Mouse (Mus musculus) intestine, embryonic 14.5 days (tissue): ENCODE measurements at regions not wholly inside any gene's neighbourhood (a gene's known extent, or its start where the extent isn't known, plus 50 kb on each side); places are given as distances from the start of the nearest gene placed in this dataset.

ENCODE experiments used
- ATAC-seq: fragments of 200-750 bp; cut with Nextera tagmentation; replicated peaks from 2 replicates; pipeline ENCODE4 v1.8.0; 2017; ENCODE audit warnings: low read depth, moderate number of reproducible peaks, moderate TSS enrichment, moderate library complexity; ENCODE audit not compliant: low FRiP score, low TSS enrichment
- DNase-seq: peaks from one replicate; pipeline ENCODE4 v3.0.0-alpha.2; 2018; ENCODE audit warnings: low spot score
- H3K27ac ChIP-seq: fragments of 300-500 bp; sonication (generic); 2 replicates; pipeline ENCODE4 v1.5.1; 2014; ENCODE audit warnings: low read depth, mild to moderate bottlenecking, control low read depth
- H3K27me3 ChIP-seq: fragments of 300-500 bp; sonication (generic); replicated peaks from 2 replicates; pipeline ENCODE4 v1.6.1; 2014; ENCODE audit warnings: low read length, control low read depth; ENCODE audit not compliant: control insufficient read depth, insufficient read depth
- H3K36me3 ChIP-seq: fragments of 300-500 bp; sonication (generic); 2 replicates; pipeline ENCODE4 v1.6.1; 2014; ENCODE audit warnings: low read length, control low read depth; ENCODE audit not compliant: control insufficient read depth, insufficient read depth
- H3K4me1 ChIP-seq: fragments of 300-500 bp; sonication (generic); replicated peaks from 2 replicates; pipeline ENCODE4 v1.6.1; 2014; ENCODE audit warnings: low read length, control low read depth, mixed read lengths; ENCODE audit not compliant: control insufficient read depth, insufficient read depth
- H3K4me2 ChIP-seq: fragments of 300-500 bp; sonication (generic); 2 replicates; pipeline ENCODE4 v1.6.1; 2014; ENCODE audit warnings: low read length
- H3K4me3 ChIP-seq: fragments of 300-500 bp; sonication (generic); 2 replicates; pipeline ENCODE4 v1.5.1; 2014; ENCODE audit warnings: low read depth, low read length, control low read depth, mixed read lengths
- H3K9ac ChIP-seq: fragments of 300-500 bp; sonication (generic); 2 replicates; pipeline ENCODE4 v1.6.1; 2014; ENCODE audit warnings: mild to moderate bottlenecking, low read length
- H3K9me3 ChIP-seq: fragments of 300-500 bp; sonication (generic); 2 replicates; pipeline ENCODE4 v1.6.1; 2016; ENCODE audit warnings: low read length, control low read depth; ENCODE audit not compliant: control insufficient read depth
- WGBS: fragments of 180-500 bp; shearing (Covaris S2); extraction: QIAGEN DNeasy Blood & Tissue Kit; methylation state at CpG from one replicate; pipeline ENCODE4 v1.1.7; 2014; 5-methylcytosine and 5-hydroxymethylcytosine counted together

- H3K9me3 ChIP-seq = no peaks in the 10 kb centered on the region
- no peak overlapping the region for H3K4me3 ChIP-seq
- no peaks in the 10 kb centered on the region for H3K4me1 ChIP-seq
- H3K27me3 ChIP-seq = no peaks in the 10 kb centered on the region
- DNase-seq = no peak
- no peaks in the 10 kb centered on the region for H3K36me3 ChIP-seq
- no peak overlapping the region for H3K4me2 ChIP-seq
- no peak overlapping the region for H3K9ac ChIP-seq
- ATAC-seq = no peak
- 61% methylated on average over 5 of the region's 5 CpGs for WGBS
- H3K27ac ChIP-seq = no peak overlapping the region
Measured at GRCm38 (mm10) chr12:77752181-77752580, 441.9 kb upstream of the Gm6657 start.

GRCm38 (mm10) chr12:77756021-77756420, 438.0 kb upstream of the Gm6657 start:
- no peaks in the 10 kb centered on the region for H3K27me3 ChIP-seq
- ATAC-seq = no peak
- H3K9ac ChIP-seq = no peak overlapping the region
- no peaks in the 10 kb centered on the region for H3K9me3 ChIP-seq
- no peaks in the 10 kb centered on the region for H3K36me3 ChIP-seq
- no peak overlapping the region for H3K4me2 ChIP-seq
- H3K4me3 ChIP-seq = no peak overlapping the region
- H3K4me1 ChIP-seq = no peaks in the 10 kb centered on the region
- H3K27ac ChIP-seq = no peak overlapping the region
- 60% methylated on average over 7 of the region's 7 CpGs for WGBS
- no peak for DNase-seq

DNA sequence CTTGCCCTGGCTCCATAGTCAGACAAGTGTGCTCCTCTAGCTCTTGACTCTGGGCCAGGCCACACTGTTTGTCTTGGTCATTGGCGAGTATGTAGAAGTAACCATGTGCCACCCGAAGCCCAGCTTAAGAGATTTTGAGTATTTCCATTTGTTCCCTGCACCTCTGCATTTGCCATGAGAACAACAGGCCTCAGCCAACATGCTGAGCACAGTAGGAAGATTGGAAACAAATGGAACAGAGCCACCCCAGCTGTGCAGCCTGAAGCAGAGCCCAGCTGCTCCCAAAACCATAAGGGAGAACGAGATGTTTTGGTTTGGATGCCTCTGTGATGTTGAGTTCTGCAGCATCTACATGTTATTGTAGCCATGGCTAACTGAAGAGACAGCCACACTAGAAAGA, 433.1 kb upstream of the Gm6657 start:
- Histone ChIP-seq H3K4me3 (no peak overlapping the region), H3K4me1 (no peaks in the 10 kb centered on the region), H3K27me3 (no peaks in the 10 kb centered on the region), H3K9me3 (no peaks in the 10 kb centered on the region), H3K4me2 (no peak overlapping the region), H3K9ac (no peak overlapping the region), H3K27ac (no peak overlapping the region), H3K36me3 (no peaks in the 10 kb centered on the region)
- 66% methylated on average over 3 of the region's 3 CpGs for WGBS
- DNase-seq = no peak
- no peak for ATAC-seq

- ATAC-seq (no peak), DNase-seq (no peak)
- no peak overlapping the region for H3K4me2 ChIP-seq
- no peaks in the 10 kb centered on the region for H3K36me3 ChIP-seq
- H3K27me3 ChIP-seq = no peaks in the 10 kb centered on the region
- H3K27ac ChIP-seq = no peak overlapping the region
- WGBS = 91% methylated on average over 6 of the region's 6 CpGs
- H3K9ac ChIP-seq = no peak overlapping the region
- no peaks in the 10 kb centered on the region for H3K4me1 ChIP-seq
- H3K4me3 ChIP-seq = no peak overlapping the region
- H3K9me3 ChIP-seq = no peaks in the 10 kb centered on the region
Measured at GRCm38 (mm10) chr12:77776011-77776546, 418.0 kb upstream of the Gm6657 start.

GRCm38 (mm10) chr12:77776755-77777154, 417.3 kb upstream of the Gm6657 start:
- H3K9me3 ChIP-seq = no peaks in the 10 kb centered on the region
- H3K4me1 ChIP-seq = no peaks in the 10 kb centered on the region
- no peaks in the 10 kb centered on the region for H3K27me3 ChIP-seq
- DNase-seq = no peak
- H3K36me3 ChIP-seq = no peaks in the 10 kb centered on the region
- no peak overlapping the region for H3K4me3 ChIP-seq
- no peak for ATAC-seq
- no peak overlapping the region for H3K27ac ChIP-seq
- no peak overlapping the region for H3K9ac ChIP-seq
- no peak overlapping the region for H3K4me2 ChIP-seq
- WGBS = 87% methylated on average over 8 of the region's 8 CpGs

DNA sequence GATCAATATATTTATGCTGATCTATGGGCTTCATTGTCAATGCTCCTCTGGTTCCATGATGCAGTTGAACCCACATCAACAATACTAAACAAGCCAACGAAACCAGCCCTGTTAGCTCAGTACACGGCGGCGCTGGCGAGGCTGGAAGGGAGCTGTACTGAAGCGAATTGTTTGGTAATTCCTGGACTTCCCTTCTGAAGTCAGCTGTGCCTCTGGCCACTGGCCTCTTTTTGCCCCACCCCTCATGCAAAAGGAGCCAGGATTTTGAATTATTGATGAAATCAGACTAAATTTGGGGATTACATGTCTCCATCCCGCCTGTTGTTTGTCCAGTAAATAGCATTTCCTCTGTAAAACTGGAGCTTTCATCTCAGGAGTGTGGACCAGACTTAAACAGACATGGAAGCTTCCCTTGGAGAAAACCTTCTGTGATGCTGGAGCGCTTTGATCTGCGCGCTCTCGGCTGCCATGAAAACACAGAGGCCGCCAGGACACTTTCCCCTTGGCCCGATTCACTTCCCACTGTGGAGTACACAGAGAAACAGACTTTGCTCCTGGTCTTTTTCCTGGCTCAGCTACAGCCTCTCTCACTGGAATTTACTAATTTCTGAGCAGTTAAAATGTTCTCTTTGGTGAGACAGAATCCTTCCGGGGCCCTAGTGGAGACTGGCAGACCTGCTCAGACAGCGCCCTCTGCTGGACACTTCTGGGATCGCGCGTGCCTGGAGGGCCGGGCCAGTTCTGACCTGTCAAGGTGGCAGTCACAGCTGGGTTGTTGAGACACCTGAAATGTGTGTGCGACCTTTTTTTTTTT, 412.9 kb upstream of the Gm6657 start:
- Histone ChIP-seq H3K4me1 (no peaks in the 10 kb centered on the region), H3K27ac (no peak overlapping the region), H3K9me3 (no peaks in the 10 kb centered on the region), H3K4me3 (0 out of 2 replicates have a peak overlapping the region, but pooled peaks have one; percentile 15), H3K9ac (no peak overlapping the region), H3K27me3 (no peaks in the 10 kb centered on the region), H3K36me3 (no peaks in the 10 kb centered on the region), H3K4me2 (peak overlapping the region; percentile 41)
- DNase-seq (peak; percentile 99), ATAC-seq (peak; percentile 87)
- WGBS = 31% methylated on average over 20 of the region's 20 CpGs

- H3K27me3 ChIP-seq = no peaks in the 10 kb centered on the region
- DNase-seq (no peak), ATAC-seq (no peak)
- H3K4me3 ChIP-seq = no peak overlapping the region
- 76% methylated on average over 9 of the region's 9 CpGs for WGBS
- no peaks in the 10 kb centered on the region for H3K36me3 ChIP-seq
- no peaks in the 10 kb centered on the region for H3K4me1 ChIP-seq
- no peak overlapping the region for H3K4me2 ChIP-seq
- H3K9me3 ChIP-seq = no peaks in the 10 kb centered on the region
- no peak overlapping the region for H3K9ac ChIP-seq
- H3K27ac ChIP-seq = no peak overlapping the region
Measured at GRCm38 (mm10) chr12:77783909-77784308, 410.1 kb upstream of the Gm6657 start.

- no peaks in the 10 kb centered on the region for H3K27me3 ChIP-seq
- no peak overlapping the region for H3K4me3 ChIP-seq
- 76% methylated on average over 6 of the region's 6 CpGs for WGBS
- no peak overlapping the region for H3K27ac ChIP-seq
- no peaks in the 10 kb centered on the region for H3K36me3 ChIP-seq
- 0 out of 2 replicates have a peak, but pooled peaks cover 3% of the 10 kb centered on the region for H3K4me1 ChIP-seq
- no peak overlapping the region for H3K4me2 ChIP-seq
- H3K9me3 ChIP-seq = no peaks in the 10 kb centered on the region
- no peak overlapping the region for H3K9ac ChIP-seq
- no peak for ATAC-seq
- no peak for DNase-seq
Measured at GRCm38 (mm10) chr12:77785647-77786046, 408.4 kb upstream of the Gm6657 start.

DNA sequence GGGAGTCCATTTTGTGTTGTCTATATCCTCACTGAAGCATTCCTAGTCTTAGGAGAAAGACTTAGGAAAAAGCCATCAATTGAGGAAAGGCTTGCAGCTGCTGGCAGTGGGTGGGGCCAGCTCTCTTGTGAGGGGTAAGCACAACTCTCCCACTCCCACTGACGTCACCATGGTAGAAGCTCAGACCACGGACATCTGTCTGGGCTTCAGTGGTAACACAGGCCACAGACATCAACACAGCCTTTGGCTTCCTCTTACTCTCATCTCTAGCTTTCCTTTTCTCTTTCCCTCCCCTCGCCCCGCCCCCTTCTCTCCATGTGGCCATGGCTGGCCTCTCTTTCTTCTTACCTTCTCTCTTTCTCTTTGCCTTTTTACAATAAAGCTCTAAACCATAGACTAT, 407.4 kb upstream of the Gm6657 start:
- H3K9me3 ChIP-seq = no peaks in the 10 kb centered on the region
- 67% methylated on average over 4 of the region's 4 CpGs for whole genome bisulfite sequencing
- H3K36me3 ChIP-seq = no peaks in the 10 kb centered on the region
- no peak for DNase-seq
- no peak for ATAC-seq
- no peak overlapping the region for H3K4me3 ChIP-seq
- H3K9ac ChIP-seq = no peak overlapping the region
- 0 out of 2 replicates have a peak, but pooled peaks cover 3% of the 10 kb centered on the region for H3K4me1 ChIP-seq
- H3K4me2 ChIP-seq = no peak overlapping the region
- no peak overlapping the region for H3K27ac ChIP-seq
- H3K27me3 ChIP-seq = no peaks in the 10 kb centered on the region
